Mouse (Mus musculus): ENCODE measurements at regions not wholly inside any gene's neighbourhood (a gene's known extent, or its start where the extent isn't known, plus 50 kb on each side); places are given as distances from the start of the nearest gene placed in this dataset.

DNA sequence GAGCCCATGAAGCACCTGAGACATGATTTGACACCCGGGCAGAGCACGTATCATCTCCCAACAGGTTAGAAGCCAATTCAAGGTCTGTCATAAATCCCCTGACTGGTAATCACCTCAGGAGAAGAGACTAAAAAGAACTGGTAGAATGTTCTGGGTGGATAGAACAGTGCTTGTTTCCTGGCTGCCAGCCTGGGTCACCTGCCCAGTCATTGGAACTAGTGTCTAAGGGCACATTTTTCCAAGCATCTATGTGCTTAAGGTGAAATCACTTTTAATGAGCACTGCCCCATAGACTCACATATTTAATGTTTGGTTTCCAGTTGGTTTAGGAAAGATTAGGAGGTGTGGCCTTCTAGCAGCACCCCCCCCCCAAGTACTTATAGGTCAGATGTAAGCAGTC lies 162.0 kb upstream of the Jun start:
- DNase-seq (ENCODE audit: extremely low read depth, low read depth, low spot score) = peak; percentile 63
- 97% methylated on average over 2 of the region's 2 CpGs for WGBS

DNA sequence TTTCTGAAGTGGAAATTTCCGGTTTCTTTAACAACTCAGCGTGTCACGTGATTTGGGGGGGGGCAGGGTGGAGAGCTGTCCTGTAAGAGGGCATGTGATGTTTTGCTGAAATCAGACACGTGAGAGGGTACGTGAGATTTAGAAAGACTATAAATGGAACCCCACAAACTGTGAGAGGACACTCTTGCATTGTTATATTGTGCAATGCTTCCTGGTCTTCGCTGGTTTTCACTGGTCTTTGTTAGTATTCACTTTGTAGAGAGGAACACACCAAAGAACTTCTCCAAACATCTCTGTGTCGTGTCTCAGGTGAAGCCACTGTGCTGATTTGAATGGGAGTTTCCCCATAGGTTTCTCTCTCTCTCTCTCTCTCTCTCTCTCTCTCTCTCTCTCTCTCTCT lies 163.2 kb upstream of the Jun start:
- TF ChIP-seq CTCF (IDR thresholded peaks at IDR 0.05; ENCODE audit: low read depth, low read length) (no peak), POLR2A (IDR thresholded peaks at IDR 0.05; ENCODE audit: extremely low read depth, insufficient read depth, low read length) (no peak)
- no peaks in the 10 kb centered on the region for H3K79me2 ChIP-seq (ENCODE audit: control insufficient read depth, insufficient read depth, low read length)
- H3K36me3 ChIP-seq (ENCODE audit: control insufficient read depth, insufficient read depth, low read length) = no peaks in the 10 kb centered on the region
- DNase-seq (ENCODE audit: extremely low read depth, low read depth, low spot score) = peak; percentile 13
- WGBS = 89% methylated on average over 7 of the region's 7 CpGs
- no peak overlapping the region for H3K27ac ChIP-seq (replicated peaks; ENCODE audit: insufficient read depth, low read depth, low read length)
- peaks cover 7% of the 10 kb centered on the region; the same call in 1 of the 2 replicates for H3K4me1 ChIP-seq (ENCODE audit: control insufficient read depth, insufficient read depth, low read length)
- H3K9ac ChIP-seq (ENCODE audit: low read depth, low read length) = no peak overlapping the region
- no peaks in the 10 kb centered on the region for H3K27me3 ChIP-seq (ENCODE audit: control insufficient read depth, insufficient read depth, low read length)
- no peak overlapping the region for H3K4me3 ChIP-seq (ENCODE audit: insufficient read depth, low read depth, low read length)

More for the DNA sequence above, 162.0 kb upstream of the Jun start:
- no peak overlapping the region for H3K27ac ChIP-seq (replicated peaks; ENCODE audit: insufficient read depth, low read depth, low read length)
- H3K36me3 ChIP-seq (ENCODE audit: control insufficient read depth, insufficient read depth, low read length) = no peaks in the 10 kb centered on the region
- TF ChIP-seq CTCF (IDR thresholded peaks at IDR 0.05; ENCODE audit: low read depth, low read length) (no peak), POLR2A (IDR thresholded peaks at IDR 0.05; ENCODE audit: extremely low read depth, insufficient read depth, low read length) (no peak)
- H3K79me2 ChIP-seq (ENCODE audit: control insufficient read depth, insufficient read depth, low read length) = no peaks in the 10 kb centered on the region
- H3K4me3 ChIP-seq (ENCODE audit: insufficient read depth, low read depth, low read length) = no peak overlapping the region
- H3K4me1 ChIP-seq (ENCODE audit: control insufficient read depth, insufficient read depth, low read length) = peaks cover 7% of the 10 kb centered on the region; the same call in 1 of the 2 replicates
- H3K27me3 ChIP-seq (ENCODE audit: control insufficient read depth, insufficient read depth, low read length) = no peaks in the 10 kb centered on the region
- H3K9ac ChIP-seq (ENCODE audit: low read depth, low read length) = no peak overlapping the region

GRCm38 (mm10) chr4:95230461-95230860 lies 178.4 kb upstream of the Jun start:
- Histone ChIP-seq H3K4me3 (ENCODE audit: insufficient read depth, low read depth, low read length) (no peak overlapping the region), H3K9ac (ENCODE audit: low read depth, low read length) (no peak overlapping the region), H3K79me2 (ENCODE audit: control insufficient read depth, insufficient read depth, low read length) (no peaks in the 10 kb centered on the region), H3K27ac (replicated peaks; ENCODE audit: insufficient read depth, low read depth, low read length) (no peak overlapping the region), H3K27me3 (ENCODE audit: control insufficient read depth, insufficient read depth, low read length) (no peaks in the 10 kb centered on the region), H3K36me3 (ENCODE audit: control insufficient read depth, insufficient read depth, low read length) (no peaks in the 10 kb centered on the region), H3K4me1 (ENCODE audit: control insufficient read depth, insufficient read depth, low read length) (no peaks in the 10 kb centered on the region)
- DNase-seq (ENCODE audit: extremely low read depth, low read depth, low spot score) = peak; percentile 38
- WGBS = 67% methylated on average over 1 of the region's 1 CpGs
- TF ChIP-seq POLR2A (IDR thresholded peaks at IDR 0.05; ENCODE audit: extremely low read depth, insufficient read depth, low read length) = no peak
- no peak for TF ChIP-seq CTCF (IDR thresholded peaks at IDR 0.05; ENCODE audit: low read depth, low read length)

GRCm38 (mm10) chr4:95233034-95233433 lies 181.0 kb upstream of the Jun start:
- no peak overlapping the region for H3K9ac ChIP-seq (ENCODE audit: low read depth, low read length)
- no peaks in the 10 kb centered on the region for H3K27me3 ChIP-seq (ENCODE audit: control insufficient read depth, insufficient read depth, low read length)
- H3K4me3 ChIP-seq (ENCODE audit: insufficient read depth, low read depth, low read length) = no peak overlapping the region
- no peak for TF ChIP-seq POLR2A (IDR thresholded peaks at IDR 0.05; ENCODE audit: extremely low read depth, insufficient read depth, low read length)
- no peak for TF ChIP-seq CTCF (IDR thresholded peaks at IDR 0.05; ENCODE audit: low read depth, low read length)
- H3K27ac ChIP-seq (replicated peaks; ENCODE audit: insufficient read depth, low read depth, low read length) = no peak overlapping the region
- H3K79me2 ChIP-seq (ENCODE audit: control insufficient read depth, insufficient read depth, low read length) = no peaks in the 10 kb centered on the region
- no peaks in the 10 kb centered on the region for H3K4me1 ChIP-seq (ENCODE audit: control insufficient read depth, insufficient read depth, low read length)
- peak; percentile 66 for DNase-seq (ENCODE audit: extremely low read depth, low read depth, low spot score)
- H3K36me3 ChIP-seq (ENCODE audit: control insufficient read depth, insufficient read depth, low read length) = no peaks in the 10 kb centered on the region

- Histone ChIP-seq H3K36me3 (ENCODE audit: control insufficient read depth, insufficient read depth, low read length) (no peaks in the 10 kb centered on the region), H3K9ac (ENCODE audit: low read depth, low read length) (no peak overlapping the region), H3K4me1 (ENCODE audit: control insufficient read depth, insufficient read depth, low read length) (no peaks in the 10 kb centered on the region), H3K27ac (replicated peaks; ENCODE audit: insufficient read depth, low read depth, low read length) (no peak overlapping the region), H3K4me3 (ENCODE audit: insufficient read depth, low read depth, low read length) (no peak overlapping the region), H3K27me3 (ENCODE audit: control insufficient read depth, insufficient read depth, low read length) (no peaks in the 10 kb centered on the region), H3K79me2 (ENCODE audit: control insufficient read depth, insufficient read depth, low read length) (no peaks in the 10 kb centered on the region)
- TF ChIP-seq CTCF (IDR thresholded peaks at IDR 0.05; ENCODE audit: low read depth, low read length) (no peak), POLR2A (IDR thresholded peaks at IDR 0.05; ENCODE audit: extremely low read depth, insufficient read depth, low read length) (no peak)
- WGBS = 95% methylated on average over 2 of the region's 2 CpGs
- no peak for DNase-seq (ENCODE audit: extremely low read depth, low read depth, low spot score)
These were observed 182.1 kb upstream of the Jun start for GRCm38 (mm10) chr4:95234030-95234555.

GRCm38 (mm10) chr4:95247977-95248376 lies 196.0 kb upstream of the Jun start:
- Histone ChIP-seq H3K36me3 (ENCODE audit: control insufficient read depth, insufficient read depth, low read length) (no peaks in the 10 kb centered on the region), H3K4me3 (ENCODE audit: insufficient read depth, low read depth, low read length) (no peak overlapping the region), H3K27ac (replicated peaks; ENCODE audit: insufficient read depth, low read depth, low read length) (no peak overlapping the region), H3K4me1 (ENCODE audit: control insufficient read depth, insufficient read depth, low read length) (no peaks in the 10 kb centered on the region), H3K79me2 (ENCODE audit: control insufficient read depth, insufficient read depth, low read length) (no peaks in the 10 kb centered on the region), H3K9ac (ENCODE audit: low read depth, low read length) (no peak overlapping the region), H3K27me3 (ENCODE audit: control insufficient read depth, insufficient read depth, low read length) (no peaks in the 10 kb centered on the region)
- WGBS = 77% methylated on average over 1 of the region's 1 CpGs
- TF ChIP-seq CTCF (IDR thresholded peaks at IDR 0.05; ENCODE audit: low read depth, low read length) = no peak
- no peak for TF ChIP-seq POLR2A (IDR thresholded peaks at IDR 0.05; ENCODE audit: extremely low read depth, insufficient read depth, low read length)
- no peak for DNase-seq (ENCODE audit: extremely low read depth, low read depth, low spot score)

Measured in liver, adult 2 months (tissue).